Mouse (Mus musculus): ENCODE results near the gene Ier3. TPM values are rescaled to one million over a fixed set of nuclear protein-coding genes. Genes with fewer than 3 reads are reported as not detected.

Gene Ier3
- polyA plus RNA-seq, 1 experiment: 6.2 TPM

GRCm38 (mm10) chr17:35861198-35861857 lies 39.8 kb downstream of the Ier3 start, which contains the start of gene Nrm:
Nrm (plus strand) TSS chr17:35861318.
- peak; percentile 87 for DNase-seq
- under 1% methylated on average over 47 of the region's 47 CpGs for WGBS
- no peak; the same call in 1 of the 2 replicates for TF ChIP-seq POLR2A (IDR thresholded peaks at IDR 0.05; ENCODE audit: control insufficient read depth, extremely low read depth, insufficient read depth, low read length, poor library complexity)
- Histone ChIP-seq H3K4me3 (ENCODE audit: control insufficient read depth, insufficient read depth, low read length) (peak within 1 kb of the TSS; percentile 82), H3K27me3 (ENCODE audit: control insufficient read depth, insufficient read depth, low read length) (no peaks in the 10 kb centered on the region), H3K27ac (ENCODE audit: control insufficient read depth, insufficient read depth, low read length) (no peak within 1 kb of the TSS), H3K36me3 (ENCODE audit: control insufficient read depth, insufficient read depth, low read length) (peaks cover 7% of the 10 kb centered on the region; the same call in 1 of the 2 replicates), H3K4me1 (replicated peaks; ENCODE audit: control insufficient read depth, insufficient read depth, low read length) (peaks cover 15% of the 10 kb centered on the region)

DNA sequence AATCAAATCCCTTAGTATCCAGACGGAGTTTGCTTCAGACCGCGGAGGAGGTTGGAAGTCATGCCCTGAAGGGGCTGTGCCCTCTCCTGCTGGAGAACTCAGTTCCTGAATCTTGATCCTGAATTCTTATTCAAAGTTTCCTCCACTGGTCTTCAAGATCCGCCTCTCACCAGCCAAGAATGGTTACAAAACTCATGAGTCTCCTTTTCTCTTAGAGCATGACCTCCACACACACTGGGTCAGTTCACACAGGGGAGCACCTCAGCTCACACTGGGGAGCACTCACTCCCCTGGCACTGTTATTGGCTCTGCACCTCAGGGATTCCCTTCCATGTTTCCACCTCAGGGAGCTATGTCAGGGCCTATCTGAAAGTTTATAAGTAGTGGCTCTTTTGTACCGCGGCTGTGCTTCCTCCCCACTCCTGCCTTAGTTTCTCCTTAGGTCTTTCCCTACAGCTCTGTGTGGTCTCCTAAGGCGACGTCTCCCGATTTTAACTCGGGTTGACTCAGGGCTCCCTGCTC lies 43.4 kb downstream of the Ier3 start:
- DNase-seq: no peak
- TF ChIP-seq CTCF (IDR thresholded peaks at IDR 0.05; ENCODE audit: borderline replicate concordance, control insufficient read depth, extremely low read depth, insufficient read depth, low read length, poor library complexity) (no peak), POLR2A (IDR thresholded peaks at IDR 0.05; ENCODE audit: control insufficient read depth, extremely low read depth, insufficient read depth, low read length, poor library complexity) (no peak)
- H3K4me1 ChIP-seq (replicated peaks; ENCODE audit: control insufficient read depth, insufficient read depth, low read length): peaks cover 32% of the 10 kb centered on the region
- no peaks in the 10 kb centered on the region for H3K36me3 ChIP-seq (ENCODE audit: control insufficient read depth, insufficient read depth, low read length)
- H3K27ac ChIP-seq (ENCODE audit: control insufficient read depth, insufficient read depth, low read length): no peak overlapping the region
- 59% methylated on average over 10 of the region's 10 CpGs for WGBS
- H3K27me3 ChIP-seq (ENCODE audit: control insufficient read depth, insufficient read depth, low read length): no peaks in the 10 kb centered on the region
- H3K4me3 ChIP-seq (ENCODE audit: control insufficient read depth, insufficient read depth, low read length): no peak overlapping the region

DNA sequence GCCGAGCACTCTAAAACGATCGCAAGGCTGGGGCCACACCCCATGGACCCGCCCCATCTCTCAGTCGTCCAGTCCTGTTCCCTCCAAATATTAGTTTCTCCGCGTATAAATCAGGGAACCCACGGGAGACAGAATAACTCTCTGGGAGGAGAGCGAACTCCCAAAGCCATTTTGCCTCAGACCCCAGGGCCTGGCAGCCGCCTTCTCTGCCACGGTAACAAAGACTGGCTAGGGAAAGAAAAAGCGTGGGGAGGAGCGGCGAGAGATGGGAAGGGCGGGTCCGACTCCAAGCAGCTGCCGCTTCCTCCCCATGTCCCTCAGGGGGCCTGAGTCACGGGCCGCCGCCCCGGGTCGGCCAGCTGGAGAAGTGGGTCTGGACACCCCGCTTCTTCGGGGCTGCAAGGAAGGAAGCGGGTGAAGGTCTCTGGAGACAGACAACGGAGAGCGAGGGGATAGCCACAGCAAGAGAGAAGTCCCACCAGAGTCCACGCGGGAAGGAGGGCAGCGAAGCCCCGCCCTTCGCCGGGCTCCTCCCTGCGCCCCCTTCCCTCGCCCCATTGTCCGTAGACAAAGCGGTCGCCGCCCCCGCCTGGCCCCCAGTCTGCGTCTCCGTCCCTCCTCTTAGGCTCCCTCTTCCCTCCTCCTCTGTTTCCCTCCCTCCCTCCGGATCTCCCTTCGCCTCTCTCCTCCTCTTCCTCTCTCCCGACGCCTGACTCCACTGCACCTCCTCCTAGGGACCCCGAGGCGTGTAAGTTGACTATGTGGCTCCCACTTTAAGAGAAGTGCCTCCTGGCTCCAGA lies 44.2 kb downstream of the Ier3 start, which contains the start of gene Ppp1r18:
Gene Ppp1r18 (plus strand): TSS at position 113 of the 800 bp plus-strand sequence.
- DNase-seq: peak; percentile 43
- Histone ChIP-seq H3K4me1 (replicated peaks; ENCODE audit: control insufficient read depth, insufficient read depth, low read length) (peaks cover 35% of the 10 kb centered on the region), H3K36me3 (ENCODE audit: control insufficient read depth, insufficient read depth, low read length) (no peaks in the 10 kb centered on the region), H3K4me3 (ENCODE audit: control insufficient read depth, insufficient read depth, low read length) (peak within 1 kb of the TSS; percentile 96), H3K27me3 (ENCODE audit: control insufficient read depth, insufficient read depth, low read length) (no peaks in the 10 kb centered on the region), H3K27ac (ENCODE audit: control insufficient read depth, insufficient read depth, low read length) (peak within 1 kb of the TSS; percentile 36; the same call in 1 of the 2 replicates)
- peak; percentile 17; the same call in 1 of the 2 replicates for TF ChIP-seq CTCF (IDR thresholded peaks at IDR 0.05; ENCODE audit: borderline replicate concordance, control insufficient read depth, extremely low read depth, insufficient read depth, low read length, poor library complexity)
- no peak; the same call in 1 of the 2 replicates for TF ChIP-seq POLR2A (IDR thresholded peaks at IDR 0.05; ENCODE audit: control insufficient read depth, extremely low read depth, insufficient read depth, low read length, poor library complexity)
- WGBS: 2% methylated on average over 48 of the region's 48 CpGs

GRCm38 (mm10) chr17:35866281-35866831 lies 44.9 kb downstream of the Ier3 start:
- under 1% methylated on average over 38 of the region's 38 CpGs for WGBS
- Histone ChIP-seq H3K4me1 (replicated peaks; ENCODE audit: control insufficient read depth, insufficient read depth, low read length) (peaks cover 36% of the 10 kb centered on the region), H3K27ac (ENCODE audit: control insufficient read depth, insufficient read depth, low read length) (peak overlapping the region; percentile 55; the same call in 1 of the 2 replicates), H3K36me3 (ENCODE audit: control insufficient read depth, insufficient read depth, low read length) (no peaks in the 10 kb centered on the region), H3K27me3 (ENCODE audit: control insufficient read depth, insufficient read depth, low read length) (no peaks in the 10 kb centered on the region), H3K4me3 (ENCODE audit: control insufficient read depth, insufficient read depth, low read length) (peak overlapping the region; percentile 96)
- peak; percentile 59 for DNase-seq
- no peak for TF ChIP-seq CTCF (IDR thresholded peaks at IDR 0.05; ENCODE audit: borderline replicate concordance, control insufficient read depth, extremely low read depth, insufficient read depth, low read length, poor library complexity)
- no peak for TF ChIP-seq POLR2A (IDR thresholded peaks at IDR 0.05; ENCODE audit: control insufficient read depth, extremely low read depth, insufficient read depth, low read length, poor library complexity)

DNA sequence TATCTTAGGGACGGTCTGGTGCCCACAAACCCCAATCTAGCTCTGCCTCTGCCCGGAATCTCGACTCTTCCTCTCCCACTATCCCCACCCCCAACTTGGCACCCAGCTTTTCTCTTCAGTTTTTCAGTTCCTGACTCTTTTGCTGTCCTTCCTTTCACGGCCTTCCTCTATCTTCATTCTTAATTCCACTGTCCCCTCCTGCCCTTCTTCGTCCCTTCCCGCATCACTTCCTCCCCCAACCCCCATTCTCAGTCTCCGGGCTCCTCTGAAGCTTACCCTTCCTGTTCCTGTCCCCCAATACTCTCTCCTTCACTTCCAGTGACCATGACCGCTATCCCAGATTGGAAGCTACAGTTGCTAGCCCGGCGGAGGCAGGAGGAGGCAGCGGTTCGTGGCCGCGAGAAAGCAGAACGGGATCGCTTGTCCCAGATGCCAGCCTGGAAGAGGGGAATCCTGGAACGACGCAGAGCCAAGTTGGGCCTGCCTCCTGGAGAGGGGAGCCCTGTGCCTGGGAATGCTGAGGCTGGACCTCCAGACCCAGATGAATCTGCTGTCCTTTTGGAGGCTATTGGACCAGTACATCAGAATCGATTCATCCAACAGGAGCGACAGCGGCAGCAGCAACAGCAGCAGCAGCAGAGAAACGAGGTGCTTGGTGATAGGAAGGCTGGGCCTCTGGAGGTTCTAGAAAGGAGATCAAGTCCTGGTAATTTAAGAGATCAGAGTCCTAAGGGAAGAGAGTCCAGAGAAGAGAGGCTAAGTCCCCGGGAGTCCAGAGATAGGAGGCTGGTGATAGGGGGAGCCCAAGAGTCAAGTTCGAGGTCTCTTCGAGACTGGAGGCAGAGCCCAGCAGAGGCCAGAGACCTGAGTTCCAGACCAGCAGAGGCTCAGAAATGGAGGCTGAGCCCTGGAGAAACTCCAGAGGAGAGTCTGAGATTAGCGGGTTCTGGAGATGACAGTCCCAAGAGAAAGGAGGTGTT lies 45.7 kb downstream of the Ier3 start:
- DNase-seq: peak; percentile 72
- no peaks in the 10 kb centered on the region for H3K36me3 ChIP-seq (ENCODE audit: control insufficient read depth, insufficient read depth, low read length)
- WGBS: 6% methylated on average over 26 of the region's 26 CpGs
- no peaks in the 10 kb centered on the region for H3K27me3 ChIP-seq (ENCODE audit: control insufficient read depth, insufficient read depth, low read length)
- peak overlapping the region; percentile 96 for H3K4me3 ChIP-seq (ENCODE audit: control insufficient read depth, insufficient read depth, low read length)
- peak overlapping the region; percentile 55 for H3K27ac ChIP-seq (ENCODE audit: control insufficient read depth, insufficient read depth, low read length)
- TF ChIP-seq POLR2A (IDR thresholded peaks at IDR 0.05; ENCODE audit: control insufficient read depth, extremely low read depth, insufficient read depth, low read length, poor library complexity): no peak
- peak; percentile 10; the same call in 1 of the 2 replicates for TF ChIP-seq CTCF (IDR thresholded peaks at IDR 0.05; ENCODE audit: borderline replicate concordance, control insufficient read depth, extremely low read depth, insufficient read depth, low read length, poor library complexity)
- peaks cover 39% of the 10 kb centered on the region for H3K4me1 ChIP-seq (replicated peaks; ENCODE audit: control insufficient read depth, insufficient read depth, low read length)
